Mouse (Mus musculus) limb, embryonic 12.5 days (tissue): ENCODE data around the gene Oaz2. TPM values are rescaled to one million over a fixed set of nuclear protein-coding genes. Genes with fewer than 3 reads are reported as not detected.

Experiments
- ATAC-seq: fragments of 200-750 bp; cut with Nextera tagmentation; 2 replicates; pipeline ENCODE4 v1.8.0; 2017; ENCODE audit warnings: low read depth, moderate TSS enrichment; ENCODE audit not compliant: insufficient number of reproducible peaks, insufficient read depth, low FRiP score, low TSS enrichment
- H3K27ac ChIP-seq: fragments of 300-500 bp; sonication (generic); 2 replicates; pipeline ENCODE4 v1.5.1; 2016; ENCODE audit warnings: mild to moderate bottlenecking, moderate library complexity
- H3K27me3 ChIP-seq: fragments of 300-500 bp; sonication (generic); 2 replicates; pipeline ENCODE4 v1.6.1; 2016; ENCODE audit warnings: mild to moderate bottlenecking, moderate library complexity
- H3K36me3 ChIP-seq: fragments of 300-500 bp; sonication (generic); 2 replicates; pipeline ENCODE4 v1.6.1; 2016; ENCODE audit warnings: mild to moderate bottlenecking, moderate library complexity
- H3K4me1 ChIP-seq: fragments of 300-500 bp; sonication (generic); replicated peaks from 2 replicates; pipeline ENCODE4 v1.6.1; 2016
- H3K4me2 ChIP-seq: fragments of 300-500 bp; sonication (generic); 2 replicates; pipeline ENCODE4 v1.6.1; 2016; ENCODE audit warnings: mild to moderate bottlenecking, moderate library complexity
- H3K4me3 ChIP-seq: fragments of 300-500 bp; sonication (generic); replicated peaks from 2 replicates; pipeline ENCODE4 v1.5.1; 2016; ENCODE audit warnings: mild to moderate bottlenecking
- H3K9ac ChIP-seq: fragments of 300-500 bp; sonication (generic); replicated peaks from 2 replicates; pipeline ENCODE4 v1.6.1; 2016; ENCODE audit warnings: mild to moderate bottlenecking, moderate library complexity
- H3K9me3 ChIP-seq: fragments of 300-500 bp; sonication (generic); 2 replicates; pipeline ENCODE4 v1.6.1; 2016; ENCODE audit warnings: mild to moderate bottlenecking, moderate library complexity
- WGBS: fragments of 180-500 bp; shearing (Covaris S2); methylation state at CpG from one replicate; pipeline ENCODE4 v1.1.7; 2016; 5-methylcytosine and 5-hydroxymethylcytosine counted together
- polyA plus RNA-seq: library from polyadenylated mRNA; unstranded; fragments of >200 nt; fragmentation: Nextera tagmentation; extraction: Ambion mirVana; gene quantifications from 2 replicates; pipeline ENCODE4 v1.2.1, GENCODE M21; 2016

Oaz2 gene
- polyA plus RNA-seq, 1 experiment from 2014 or later = 294 TPM

DNA sequence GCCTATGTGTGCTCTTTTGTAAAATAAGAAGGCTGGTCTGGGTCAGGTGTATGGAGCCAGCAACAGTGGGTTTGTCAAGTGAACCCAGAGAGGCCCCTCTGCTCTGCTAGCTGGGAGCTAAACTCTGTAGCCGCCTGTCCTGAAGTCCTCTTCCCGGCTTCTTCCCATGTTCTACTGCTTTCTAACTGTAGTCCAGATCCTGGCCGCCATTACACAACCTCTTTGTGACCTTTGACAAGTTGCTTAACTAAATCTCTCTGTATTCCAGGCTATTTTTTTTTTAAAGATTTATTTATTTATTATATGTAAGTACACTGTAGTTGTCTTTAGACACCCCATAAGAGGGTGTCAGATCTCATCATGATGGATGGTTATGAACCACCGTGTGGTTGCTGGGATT, 14.1 kb upstream of the Oaz2 start:
- WGBS = 86% methylated on average over 4 of the region's 4 CpGs
- Histone ChIP-seq H3K27me3 (no peaks in the 10 kb centered on the region), H3K4me3 (no peak overlapping the region), H3K4me2 (no peak overlapping the region), H3K4me1 (no peaks in the 10 kb centered on the region), H3K9me3 (no peaks in the 10 kb centered on the region), H3K9ac (no peak overlapping the region), H3K36me3 (no peaks in the 10 kb centered on the region), H3K27ac (no peak overlapping the region)
- no peak for ATAC-seq

DNA sequence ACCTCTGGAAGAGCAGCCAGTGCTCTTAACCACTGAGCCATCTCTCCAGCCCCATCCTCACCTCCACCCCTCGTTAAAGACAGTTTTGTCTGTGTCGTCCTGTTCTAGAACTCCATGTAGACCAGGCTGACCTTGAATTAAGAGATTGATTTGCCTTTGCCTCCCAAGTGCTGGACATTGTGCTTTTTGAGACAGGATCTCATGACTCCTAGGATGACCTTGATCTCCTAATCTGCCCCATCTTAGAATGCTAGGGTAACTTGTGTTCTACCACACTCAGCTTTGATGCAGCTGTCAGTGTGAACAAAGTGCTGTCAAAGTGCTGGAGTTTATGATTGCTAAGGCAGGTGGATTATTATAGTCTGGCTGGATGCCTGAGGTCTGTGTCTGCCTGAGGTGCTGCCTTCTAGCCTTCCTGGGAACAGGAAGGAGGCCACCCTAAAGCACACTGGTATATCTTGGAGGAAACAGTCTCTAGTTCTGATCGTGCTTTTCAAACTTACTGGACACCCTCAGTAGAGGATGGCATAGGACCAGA, 13.0 kb upstream of the Oaz2 start:
- WGBS = 84% methylated on average over 3 of the region's 3 CpGs
- Histone ChIP-seq H3K27ac (no peak overlapping the region), H3K4me3 (no peak overlapping the region), H3K4me1 (peaks cover 3% of the 10 kb centered on the region; the same call in 1 of the 2 replicates), H3K27me3 (no peaks in the 10 kb centered on the region), H3K36me3 (no peaks in the 10 kb centered on the region), H3K9me3 (no peaks in the 10 kb centered on the region), H3K4me2 (no peak overlapping the region), H3K9ac (no peak overlapping the region)
- ATAC-seq = no peak

DNA sequence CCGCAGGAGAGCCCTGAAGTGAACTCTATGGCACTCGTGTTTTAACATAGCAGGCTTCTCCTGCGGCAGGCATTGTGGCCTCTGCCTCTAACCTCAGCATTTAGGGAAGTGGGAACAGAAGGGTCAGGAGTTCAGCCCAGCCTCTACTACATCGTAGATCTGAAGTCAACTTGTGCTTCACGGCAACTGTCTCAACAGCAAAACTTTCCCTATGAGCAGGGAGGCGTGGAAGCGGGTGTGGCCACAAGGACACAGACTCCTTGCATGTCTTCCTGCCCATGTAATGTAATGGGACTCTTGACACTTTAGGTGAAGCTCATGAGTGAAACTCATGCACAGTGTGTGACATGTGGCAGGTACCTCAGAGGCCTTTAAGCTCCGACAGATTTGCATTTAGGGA, 12.3 kb upstream of the Oaz2 start:
- ATAC-seq = no peak
- H3K4me3 ChIP-seq = no peak overlapping the region
- H3K4me1 ChIP-seq = peaks cover 6% of the 10 kb centered on the region; the same call in 1 of the 2 replicates
- H3K9ac ChIP-seq = no peak overlapping the region
- H3K27me3 ChIP-seq = no peaks in the 10 kb centered on the region
- WGBS = 87% methylated on average over 8 of the region's 8 CpGs
- H3K9me3 ChIP-seq = no peaks in the 10 kb centered on the region
- H3K27ac ChIP-seq = no peak overlapping the region
- H3K4me2 ChIP-seq = no peak overlapping the region
- no peaks in the 10 kb centered on the region for H3K36me3 ChIP-seq

DNA sequence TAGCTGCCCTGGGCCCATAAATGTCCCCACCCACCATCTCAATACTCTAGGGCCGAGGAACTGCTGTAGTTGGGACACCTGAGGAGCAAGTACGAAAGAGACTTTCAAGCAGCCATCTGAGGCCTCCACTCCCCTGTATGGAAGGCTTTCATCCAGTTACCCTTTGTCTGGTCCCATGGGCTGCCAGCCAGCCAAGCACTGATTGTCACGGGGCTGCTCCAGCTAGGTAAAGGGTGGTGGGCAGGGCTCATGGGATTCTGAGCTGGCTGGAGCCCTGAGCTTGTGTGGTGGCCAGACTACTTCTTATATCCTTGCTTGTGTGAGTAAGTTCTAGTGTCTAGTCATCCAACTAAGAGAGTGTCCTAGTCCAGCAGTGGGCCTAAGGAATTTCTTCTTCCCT, 10.6 kb upstream of the Oaz2 start:
- no peak overlapping the region for H3K4me2 ChIP-seq
- no peak for ATAC-seq
- H3K4me3 ChIP-seq = no peak overlapping the region
- H3K27ac ChIP-seq = no peak overlapping the region
- no peaks in the 10 kb centered on the region for H3K27me3 ChIP-seq
- H3K36me3 ChIP-seq = no peaks in the 10 kb centered on the region
- H3K4me1 ChIP-seq = peaks cover 9% of the 10 kb centered on the region; the same call in 1 of the 2 replicates
- WGBS = 84% methylated on average over 3 of the region's 3 CpGs
- no peaks in the 10 kb centered on the region for H3K9me3 ChIP-seq
- no peak overlapping the region for H3K9ac ChIP-seq

DNA sequence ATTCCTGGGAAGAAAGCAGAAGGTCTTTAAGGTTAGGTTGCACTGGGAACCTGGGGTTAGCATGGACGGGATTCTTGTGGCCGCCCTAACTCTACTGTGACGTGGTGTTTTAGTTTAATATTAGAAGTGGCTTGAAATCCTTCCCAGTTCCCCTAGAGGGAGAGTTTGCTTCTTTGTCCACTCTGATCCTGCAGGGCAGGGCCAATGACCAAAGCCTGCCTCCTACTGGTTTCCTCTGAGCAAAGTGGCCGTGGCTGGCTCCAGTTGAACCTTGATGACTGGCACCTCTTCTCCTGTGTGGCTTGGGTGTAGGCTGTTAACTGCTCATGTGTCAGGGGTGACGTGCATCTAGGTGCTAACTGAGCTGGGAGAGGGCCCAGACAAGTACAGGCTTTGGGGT, 6.8 kb upstream of the Oaz2 start:
- no peak overlapping the region for H3K4me2 ChIP-seq
- no peak overlapping the region for H3K27ac ChIP-seq
- H3K4me3 ChIP-seq = no peak overlapping the region
- no peaks in the 10 kb centered on the region; the same call in 1 of the 2 replicates for H3K9me3 ChIP-seq
- H3K27me3 ChIP-seq = no peaks in the 10 kb centered on the region
- no peak overlapping the region for H3K9ac ChIP-seq
- WGBS = 65% methylated on average over 5 of the region's 5 CpGs
- H3K36me3 ChIP-seq = no peaks in the 10 kb centered on the region
- H3K4me1 ChIP-seq = peaks cover 9% of the 10 kb centered on the region; the same call in 1 of the 2 replicates
- ATAC-seq = no peak

DNA sequence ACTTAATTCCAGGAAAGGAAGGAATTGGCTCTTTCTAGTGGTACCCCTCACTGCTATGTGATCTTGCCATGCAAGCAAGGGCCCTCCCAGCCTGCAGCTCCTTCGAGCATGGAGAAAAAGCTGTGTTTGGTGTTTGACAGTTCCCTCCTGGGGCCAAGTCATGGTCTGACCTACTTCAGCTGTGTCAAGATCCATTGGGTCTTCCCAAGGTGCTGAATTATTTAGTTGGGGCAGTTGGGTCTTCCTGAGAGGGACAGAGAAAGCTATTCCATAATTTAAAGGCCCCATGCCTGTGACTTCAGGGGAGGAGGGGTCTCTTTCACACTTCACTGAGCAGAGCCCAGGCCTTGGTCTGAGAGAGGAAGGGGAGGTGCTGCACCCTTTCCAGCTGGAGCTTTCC, 6.3 kb upstream of the Oaz2 start:
- H3K9ac ChIP-seq = no peak overlapping the region
- H3K4me2 ChIP-seq = no peak overlapping the region
- 68% methylated on average over 1 of the region's 1 CpGs for WGBS
- no peak overlapping the region for H3K27ac ChIP-seq
- H3K36me3 ChIP-seq = no peaks in the 10 kb centered on the region
- peaks cover 9% of the 10 kb centered on the region; the same call in 1 of the 2 replicates for H3K4me1 ChIP-seq
- ATAC-seq = no peak
- H3K27me3 ChIP-seq = no peaks in the 10 kb centered on the region
- no peak overlapping the region for H3K4me3 ChIP-seq
- no peaks in the 10 kb centered on the region; the same call in 1 of the 2 replicates for H3K9me3 ChIP-seq

DNA sequence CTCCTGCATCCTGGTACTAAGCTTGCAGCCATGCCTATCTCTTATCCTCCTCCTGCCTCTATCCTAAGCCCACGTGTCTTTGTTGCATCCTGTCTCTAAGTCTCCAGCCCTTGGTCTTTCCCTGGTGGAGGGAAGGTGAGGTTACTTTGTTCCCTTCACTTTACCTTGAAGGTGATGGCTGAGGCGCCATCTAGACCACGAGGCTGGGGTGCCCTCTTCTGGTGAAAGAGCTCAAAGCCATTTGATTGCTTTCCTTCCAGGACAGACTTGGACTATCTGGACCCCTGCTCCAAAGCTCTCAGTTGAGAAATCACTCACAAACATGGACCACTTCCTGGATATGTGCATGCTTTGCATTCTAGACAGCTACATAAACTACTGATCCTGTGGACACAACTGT, 3.6 kb upstream of the Oaz2 start:
- no peaks in the 10 kb centered on the region for H3K27me3 ChIP-seq
- H3K9ac ChIP-seq = no peak overlapping the region
- no peaks in the 10 kb centered on the region; the same call in 1 of the 2 replicates for H3K9me3 ChIP-seq
- ATAC-seq = no peak
- H3K36me3 ChIP-seq = no peaks in the 10 kb centered on the region
- 2% methylated on average over 3 of the region's 3 CpGs for WGBS
- no peak overlapping the region for H3K27ac ChIP-seq
- H3K4me1 ChIP-seq = peaks cover 9% of the 10 kb centered on the region; the same call in 1 of the 2 replicates
- no peak overlapping the region for H3K4me2 ChIP-seq
- H3K4me3 ChIP-seq = no peak overlapping the region

DNA sequence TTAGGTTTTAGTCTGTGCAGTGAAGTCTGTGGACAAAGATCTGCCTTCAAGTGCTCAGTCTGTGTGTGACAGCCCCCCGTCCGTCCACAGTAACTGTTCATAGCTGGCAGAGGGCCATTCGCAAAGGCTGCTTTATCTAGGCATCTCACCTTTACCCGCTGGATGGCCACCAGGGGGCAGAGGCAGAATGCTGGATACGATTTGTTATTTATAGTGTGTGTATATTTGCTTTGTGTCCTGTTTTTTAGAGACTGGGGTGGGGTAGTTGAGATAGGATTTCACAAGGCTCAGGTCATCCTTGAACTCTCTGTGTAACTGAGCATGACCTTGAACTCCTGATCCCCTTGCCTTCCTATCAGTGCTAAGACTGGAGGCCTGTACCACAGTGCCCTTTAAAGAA, 1.8 kb upstream of the Oaz2 start:
- H3K4me1 ChIP-seq = 0 out of 2 replicates have a peak, but pooled peaks cover under 1% of the 10 kb centered on the region
- no peak overlapping the region for H3K4me2 ChIP-seq
- H3K36me3 ChIP-seq = no peaks in the 10 kb centered on the region
- H3K9me3 ChIP-seq = no peaks in the 10 kb centered on the region; the same call in 1 of the 2 replicates
- no peaks in the 10 kb centered on the region for H3K27me3 ChIP-seq
- 31% methylated on average over 5 of the region's 5 CpGs for WGBS
- H3K9ac ChIP-seq = no peak overlapping the region
- H3K27ac ChIP-seq = no peak overlapping the region
- ATAC-seq = 0 out of 2 replicates have a peak, but pooled peaks have one; percentile 8
- H3K4me3 ChIP-seq = no peak overlapping the region

DNA sequence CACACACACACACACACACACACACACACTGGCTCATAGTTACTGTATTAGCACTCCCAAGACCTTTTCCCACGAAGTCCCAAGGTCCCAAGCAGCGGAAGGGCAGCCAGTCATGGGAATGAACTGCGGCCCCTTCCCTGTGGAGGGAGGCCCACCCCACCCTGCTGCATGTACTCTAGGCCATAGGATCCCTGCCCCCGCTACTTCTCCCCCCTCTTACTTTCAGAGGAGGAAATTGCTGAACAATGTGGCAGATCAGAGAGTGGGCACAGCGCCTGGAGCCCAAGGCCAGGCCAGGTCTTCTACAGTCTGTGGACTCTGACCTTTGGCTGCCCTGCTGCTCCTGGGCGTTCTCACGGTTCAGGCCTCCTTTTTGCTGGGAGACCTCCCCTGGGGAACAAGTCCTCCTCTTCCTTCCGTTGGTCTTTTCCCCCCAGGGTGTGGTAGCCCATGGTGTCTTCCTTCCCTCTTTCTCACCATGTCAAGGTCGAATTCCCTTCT, 3.7 kb downstream of the Oaz2 start:
- Histone ChIP-seq H3K27me3 (no peaks in the 10 kb centered on the region), H3K9me3 (no peaks in the 10 kb centered on the region), H3K36me3 (no peaks in the 10 kb centered on the region), H3K27ac (no peak overlapping the region), H3K4me2 (no peak overlapping the region), H3K9ac (no peak overlapping the region), H3K4me1 (peaks cover 5% of the 10 kb centered on the region; the same call in 1 of the 2 replicates), H3K4me3 (no peak overlapping the region)
- no peak for ATAC-seq
- 56% methylated on average over 9 of the region's 9 CpGs for WGBS

DNA sequence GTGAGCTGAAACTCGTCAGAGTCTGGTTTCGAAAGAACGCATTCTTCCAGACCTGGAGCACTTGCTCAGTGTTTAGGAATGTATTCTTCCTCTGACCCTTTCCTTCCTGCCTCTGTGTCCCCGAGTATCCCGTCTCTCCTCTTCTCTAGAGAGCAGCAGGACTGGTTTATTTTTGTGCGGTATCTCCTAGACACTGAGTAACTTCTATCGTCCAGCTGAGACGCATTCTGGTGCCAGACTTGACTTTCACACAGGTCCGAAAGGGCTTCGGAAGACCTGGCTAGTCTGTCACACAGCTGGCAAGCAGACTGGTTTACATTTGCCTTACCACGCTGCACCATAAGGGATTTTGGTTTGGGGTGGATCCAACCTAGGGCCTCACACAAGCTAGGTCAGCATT, 5.2 kb downstream of the Oaz2 start:
- ATAC-seq = no peak
- Histone ChIP-seq H3K36me3 (no peaks in the 10 kb centered on the region), H3K27ac (peak overlapping the region; percentile 32), H3K27me3 (no peaks in the 10 kb centered on the region), H3K4me1 (peaks cover 15% of the 10 kb centered on the region), H3K9ac (no peak overlapping the region), H3K4me3 (no peak overlapping the region), H3K4me2 (no peak overlapping the region), H3K9me3 (no peaks in the 10 kb centered on the region)
- WGBS = 75% methylated on average over 11 of the region's 11 CpGs

DNA sequence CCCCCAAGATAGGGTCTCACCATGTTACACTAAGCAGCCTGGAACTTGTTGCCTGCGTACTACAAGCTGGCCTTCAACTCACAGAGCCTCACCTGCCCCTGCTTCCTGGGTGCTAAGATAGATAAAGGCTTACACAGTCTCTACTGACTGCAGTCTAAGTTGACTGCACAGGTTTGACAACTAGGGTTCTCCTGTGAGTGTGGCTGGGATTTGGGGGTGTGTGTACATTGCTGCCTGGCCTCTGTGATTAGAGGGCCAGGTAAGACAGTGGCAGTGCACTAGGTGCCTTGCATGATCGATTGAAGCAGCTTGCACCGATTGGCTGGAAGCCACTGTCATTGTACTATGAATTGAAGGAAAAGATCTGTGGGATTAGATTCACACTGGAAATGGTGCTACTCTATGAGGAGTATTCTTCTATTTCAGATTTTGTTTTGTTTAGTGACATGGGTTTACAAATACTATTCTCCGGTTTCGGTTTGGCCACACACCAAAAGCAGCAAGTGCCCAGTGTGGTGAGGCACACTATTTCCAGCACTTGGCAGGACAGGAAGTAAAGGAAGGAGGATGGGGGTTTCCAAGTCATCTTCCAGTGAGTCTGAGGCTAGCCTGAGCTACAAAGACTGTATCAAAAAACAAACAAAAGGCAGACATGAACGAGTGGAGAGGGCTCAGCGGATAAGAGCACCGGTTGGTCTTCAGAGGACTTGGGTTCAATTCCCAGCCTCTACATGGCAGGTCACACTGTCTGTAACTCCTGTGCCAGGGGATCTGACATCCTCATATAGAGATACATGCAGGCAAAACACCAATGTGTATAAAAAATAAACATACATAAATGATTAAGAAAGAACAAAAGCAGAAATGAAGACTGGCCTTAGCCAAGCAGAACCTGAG, 7.9 kb downstream of the Oaz2 start:
- Histone ChIP-seq H3K9ac (peak overlapping the region; percentile 89), H3K4me1 (peaks cover 42% of the 10 kb centered on the region), H3K4me3 (peak overlapping the region; percentile 77), H3K27me3 (no peaks in the 10 kb centered on the region), H3K27ac (peak overlapping the region; percentile 77; the same call in 1 of the 2 replicates), H3K9me3 (no peaks in the 10 kb centered on the region), H3K4me2 (peak overlapping the region; percentile 90), H3K36me3 (no peaks in the 10 kb centered on the region)
- peak; percentile 49; the same call in 1 of the 2 replicates for ATAC-seq
- 59% methylated on average over 8 of the region's 8 CpGs for WGBS
